Mouse (Mus musculus) midbrain, embryonic 15.5 days (tissue): ENCODE data around the gene Aes. TPM values are rescaled to one million over a fixed set of nuclear protein-coding genes. Genes with fewer than 3 reads are reported as not detected.
A peak's percentile ranks its signal among the peaks of the same experiment; 100 is the strongest.

ENCODE experiments used
- ATAC-seq: fragments of 200-750 bp; cut with Nextera tagmentation; replicated peaks from 2 replicates; pipeline ENCODE4 v1.8.0; 2017; ENCODE audit warnings: moderate TSS enrichment
- H3K27ac ChIP-seq: fragments of 300-500 bp; sonication (generic); 2 replicates; pipeline ENCODE4 v1.5.1; 2015; ENCODE audit warnings: mild to moderate bottlenecking, inconsistent platforms
- H3K27me3 ChIP-seq: fragments of 300-500 bp; sonication (generic); replicated peaks from 2 replicates; pipeline ENCODE4 v1.6.1; 2015; ENCODE audit warnings: inconsistent platforms
- H3K36me3 ChIP-seq: fragments of 300-500 bp; sonication (generic); replicated peaks from 2 replicates; pipeline ENCODE4 v1.6.1; 2015; ENCODE audit warnings: inconsistent platforms
- H3K4me1 ChIP-seq: fragments of 300-500 bp; sonication (generic); 2 replicates; pipeline ENCODE4 v1.6.1; 2015; ENCODE audit warnings: inconsistent platforms
- H3K4me2 ChIP-seq: fragments of 300-500 bp; sonication (generic); 2 replicates; pipeline ENCODE4 v1.6.1; 2015; ENCODE audit warnings: inconsistent platforms, mild to moderate bottlenecking, moderate library complexity
- H3K4me3 ChIP-seq: fragments of 300-500 bp; sonication (generic); 2 replicates; pipeline ENCODE4 v1.5.1; 2015; ENCODE audit warnings: mild to moderate bottlenecking, inconsistent platforms
- H3K9ac ChIP-seq: fragments of 300-500 bp; sonication (generic); 2 replicates; pipeline ENCODE4 v1.6.1; 2015; ENCODE audit warnings: mild to moderate bottlenecking, inconsistent platforms
- H3K9me3 ChIP-seq: fragments of 300-500 bp; sonication (generic); 2 replicates; pipeline ENCODE4 v1.6.1; 2016; ENCODE audit warnings: inconsistent platforms
- WGBS: fragments of 180-500 bp; shearing (Covaris S2); methylation state at CpG from one replicate; pipeline ENCODE4 v1.1.7; 2015; ENCODE audit warnings: mixed read lengths; 5-methylcytosine and 5-hydroxymethylcytosine counted together
- polyA plus RNA-seq: library from polyadenylated mRNA; unstranded; fragments of >200 nt; fragmentation: Nextera tagmentation; extraction: Ambion mirVana; gene quantifications from 2 replicates; pipeline ENCODE4 v1.2.1, GENCODE M21; 2015

Aes gene
- polyA plus RNA-seq, 1 experiment from 2014 or later, result 802 TPM

DNA sequence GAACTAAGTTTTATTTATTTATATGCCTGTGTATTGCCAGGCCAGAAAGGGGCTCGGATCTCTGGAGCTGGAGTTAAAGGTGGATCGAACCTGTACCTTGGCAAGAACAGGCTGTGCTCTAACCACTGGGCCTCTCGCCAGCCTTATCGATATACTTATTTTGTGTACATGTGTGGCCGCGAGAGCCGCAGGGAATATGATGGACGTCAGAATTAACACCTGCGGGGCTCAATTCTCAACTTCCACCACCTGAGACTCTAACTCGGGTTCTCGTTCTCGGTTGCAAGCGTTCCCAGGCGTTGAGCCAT, 46.3 kb downstream of the Aes start:
- no peaks in the 10 kb centered on the region; the same call in 1 of the 2 replicates for H3K27me3 ChIP-seq
- peak overlapping the region; percentile 58 for H3K4me3 ChIP-seq
- H3K4me2 ChIP-seq, result peak overlapping the region; percentile 84
- no peaks in the 10 kb centered on the region for H3K9me3 ChIP-seq
- H3K9ac ChIP-seq, result peak overlapping the region; percentile 26
- no peaks in the 10 kb centered on the region for H3K36me3 ChIP-seq
- WGBS, result 5% methylated on average over 14 of the region's 14 CpGs
- peak overlapping the region; percentile 93 for H3K27ac ChIP-seq
- H3K4me1 ChIP-seq, result peaks cover 41% of the 10 kb centered on the region
- ATAC-seq, result peak; percentile 40

DNA sequence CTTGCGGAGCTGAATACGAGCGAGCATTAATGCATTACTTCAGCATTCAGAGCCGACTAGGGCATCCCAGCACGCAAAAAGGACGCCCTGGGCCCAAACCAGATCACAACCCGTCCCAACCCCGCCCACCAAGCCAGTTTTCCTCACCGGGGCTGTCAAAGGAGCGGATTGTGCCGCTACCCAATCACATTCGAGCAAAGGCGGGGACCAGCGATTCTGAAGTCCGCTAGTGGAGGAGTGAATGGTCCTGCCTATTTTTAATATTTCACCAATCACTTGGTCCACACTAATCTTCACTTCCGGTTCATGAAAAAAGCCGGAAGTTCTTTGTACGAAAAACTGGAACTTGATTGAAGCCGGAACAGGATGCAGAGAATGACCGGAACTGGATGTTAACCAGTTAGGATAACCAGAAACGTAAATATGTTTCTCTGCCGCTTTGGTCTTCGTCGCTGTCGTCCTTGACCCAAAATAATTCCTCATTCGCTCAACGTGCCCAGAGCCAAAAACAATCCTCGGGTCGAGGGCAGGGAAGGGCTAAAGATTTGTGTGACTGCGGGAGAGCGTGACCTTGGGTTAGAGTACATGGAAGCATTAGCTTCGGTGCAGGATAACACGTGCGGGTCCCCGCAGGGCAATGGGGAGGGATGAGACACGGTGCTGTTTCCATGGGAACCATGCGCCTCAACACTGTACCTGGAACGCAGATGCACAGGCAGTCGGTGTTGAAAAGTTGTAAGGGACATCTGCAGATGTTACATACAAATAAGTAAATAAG, 46.9 kb downstream of the Aes start, which contains the start of gene BC025920:
BC025920 (plus strand) TSS at position 297 of the 778 bp plus-strand sequence.
- H3K36me3 ChIP-seq, result no peaks in the 10 kb centered on the region
- peak within 1 kb of the TSS; percentile 84 for H3K4me2 ChIP-seq
- WGBS, result under 1% methylated on average over 39 of the region's 39 CpGs

GRCm38 (mm10) chr10:81608308-81608707, 49.0 kb downstream of the Aes start:
- WGBS, result 83% methylated on average over 1 of the region's 1 CpGs
- no peak overlapping the region for H3K9ac ChIP-seq
- ATAC-seq, result no peak
- H3K27me3 ChIP-seq, result no peaks in the 10 kb centered on the region
- H3K27ac ChIP-seq, result no peak overlapping the region
- H3K4me1 ChIP-seq, result peaks cover 21% of the 10 kb centered on the region
- no peak overlapping the region for H3K4me2 ChIP-seq
- no peaks in the 10 kb centered on the region for H3K9me3 ChIP-seq
- H3K4me3 ChIP-seq, result no peak overlapping the region
- no peaks in the 10 kb centered on the region for H3K36me3 ChIP-seq

More for the DNA sequence above, 46.9 kb downstream of the Aes start, which contains the start of gene BC025920:
- H3K27me3 ChIP-seq, result no peaks in the 10 kb centered on the region; the same call in 1 of the 2 replicates
- peak within 1 kb of the TSS; percentile 58 for H3K4me3 ChIP-seq
- peak within 1 kb of the TSS; percentile 58 for H3K9ac ChIP-seq
- ATAC-seq, result peak; percentile 89
- H3K4me1 ChIP-seq, result peaks cover 35% of the 10 kb centered on the region
- H3K27ac ChIP-seq, result peak within 1 kb of the TSS; percentile 93
- no peaks in the 10 kb centered on the region for H3K9me3 ChIP-seq

DNA sequence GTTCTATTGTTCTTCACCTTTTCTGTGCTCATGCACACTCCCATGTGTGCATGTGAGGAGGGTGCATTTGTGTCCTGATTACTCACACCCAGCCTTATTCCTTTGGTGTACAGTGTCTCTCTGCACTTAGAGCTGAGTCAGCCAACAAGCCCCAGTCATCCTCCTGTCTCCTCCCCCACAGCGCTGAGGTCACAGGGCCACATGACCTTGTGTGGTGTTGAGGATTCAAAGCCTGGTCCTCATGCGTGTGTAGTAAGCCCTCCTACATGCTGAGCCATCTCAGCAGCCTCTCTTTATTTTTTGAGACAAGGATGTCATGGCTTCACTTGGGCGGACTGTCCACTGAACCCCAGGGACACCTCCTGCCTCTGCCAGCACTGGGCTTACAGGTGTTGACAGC, 53.5 kb downstream of the Aes start:
- Histone ChIP-seq H3K27me3 (no peaks in the 10 kb centered on the region), H3K4me1 (no peaks in the 10 kb centered on the region), H3K9me3 (no peaks in the 10 kb centered on the region), H3K4me3 (no peak overlapping the region), H3K27ac (no peak overlapping the region), H3K4me2 (no peak overlapping the region), H3K36me3 (no peaks in the 10 kb centered on the region), H3K9ac (no peak overlapping the region)
- WGBS, result 76% methylated on average over 3 of the region's 3 CpGs
- ATAC-seq, result no peak

GRCm38 (mm10) chr10:81615486-81615885, 56.2 kb downstream of the Aes start:
- Histone ChIP-seq H3K4me3 (no peak overlapping the region), H3K27ac (no peak overlapping the region), H3K4me2 (no peak overlapping the region), H3K27me3 (no peaks in the 10 kb centered on the region), H3K36me3 (no peaks in the 10 kb centered on the region), H3K9ac (no peak overlapping the region), H3K9me3 (no peaks in the 10 kb centered on the region), H3K4me1 (no peaks in the 10 kb centered on the region)
- WGBS, result 71% methylated on average over 6 of the region's 6 CpGs
- ATAC-seq, result no peak

Other genes with a start within 250 kb of the Aes start
- 35.8 and 38.3 TPM in 2 replicates for gene Cactin, start 238.4 kb upstream of the Aes start, polyA plus RNA-seq
- gene Tbxa2r, start 230.8 kb upstream of the Aes start, polyA plus RNA-seq, result 5.7 and 6.2 TPM in 2 replicates
- not detected in 2 replicates for gene Gipc3, start 216.2 kb upstream of the Aes start, polyA plus RNA-seq
- gene Hmg20b, start 209.0 kb upstream of the Aes start, polyA plus RNA-seq, result 26.6 and 29.9 TPM in 2 replicates
- 19.7 and 22.5 TPM in 2 replicates for gene Mfsd12, start 202.0 kb upstream of the Aes start, polyA plus RNA-seq
- gene 4930404N11Rik, start 193.7 kb upstream of the Aes start, polyA plus RNA-seq, result 1.1 TPM in 2 replicates
- 153 and 159 TPM in 2 replicates for gene Fzr1, start 181.0 kb upstream of the Aes start, polyA plus RNA-seq
- 90.4 and 92.6 TPM in 2 replicates for gene Dohh, start 175.1 kb upstream of the Aes start, polyA plus RNA-seq
- gene Gm48551, start 175.0 kb upstream of the Aes start, polyA plus RNA-seq, result 8.4 and 9.3 TPM in 2 replicates
- gene Gm48552, start 170.5 kb upstream of the Aes start, polyA plus RNA-seq, result 2.7 and 3.3 TPM in 2 replicates
- gene Smim24, start 166.4 kb upstream of the Aes start, polyA plus RNA-seq, result 1.4 and 1.6 TPM in 2 replicates
- gene Nfic, start 103.9 kb upstream of the Aes start, polyA plus RNA-seq, result 18.1 and 22.8 TPM in 2 replicates
- 106 and 109 TPM in 2 replicates for gene Celf5, start 76.8 kb upstream of the Aes start, polyA plus RNA-seq
- gene Ncln, start 63.1 kb upstream of the Aes start, polyA plus RNA-seq, result 69.7 and 73.8 TPM in 2 replicates
- gene S1pr4, start 59.4 kb upstream of the Aes start, polyA plus RNA-seq, result 0.71 and 1.2 TPM in 2 replicates
- gene Gna15, start 35.3 kb upstream of the Aes start, polyA plus RNA-seq, result 0.96 and 1.1 TPM in 2 replicates
- 100 and 101 TPM in 2 replicates for gene Gna11, start 14.3 kb upstream of the Aes start, polyA plus RNA-seq
- gene Tle2, start 15.1 kb downstream of the Aes start, polyA plus RNA-seq, result 57.4 and 58.8 TPM in 2 replicates
- gene Tle6, start 41.6 kb downstream of the Aes start, polyA plus RNA-seq, result 6.7 and 8.0 TPM in 2 replicates
- gene BC025920, start 46.8 kb downstream of the Aes start, polyA plus RNA-seq, result 1.8 and 2.0 TPM in 2 replicates
- gene Sirt6, start 68.3 kb downstream of the Aes start, polyA plus RNA-seq, result 60.1 and 60.4 TPM in 2 replicates
- gene Ankrd24, start 69.1 kb downstream of the Aes start, polyA plus RNA-seq, result 19.1 and 20.2 TPM in 2 replicates
- gene Gm10778, start 89.6 kb downstream of the Aes start, polyA plus RNA-seq, result 6.6 and 6.9 TPM in 2 replicates
- gene Zfp433, start 145.3 kb downstream of the Aes start, polyA plus RNA-seq, result 16.9 and 18.5 TPM in 2 replicates
- 16.4 and 20.8 TPM in 2 replicates for gene Gm3055, start 211.7 kb downstream of the Aes start, polyA plus RNA-seq